Mouse (Mus musculus) forebrain, embryonic 13.5 days (tissue): ENCODE results near the gene Esr1. TPM values are rescaled to one million over a fixed set of nuclear protein-coding genes. Genes with fewer than 3 reads are reported as not detected.
"Not testable (repeated sequence)": the region's sequence is repeated elsewhere in the genome, so short reads cannot be mapped to it uniquely, and the experiment has no call there.

ENCODE experiments used
- ATAC-seq: fragments of 200-750 bp; cut with Nextera tagmentation; 2 replicates; pipeline ENCODE4 v1.8.0; 2017
- H3K27ac ChIP-seq: fragments of 300-500 bp; sonication (generic); 2 replicates; pipeline ENCODE4 v1.5.1; 2015; ENCODE audit warnings: inconsistent platforms, mild to moderate bottlenecking, moderate library complexity
- H3K27me3 ChIP-seq: fragments of 300-500 bp; sonication (generic); 2 replicates; pipeline ENCODE4 v1.6.1; 2015; ENCODE audit warnings: mild to moderate bottlenecking, inconsistent platforms
- H3K36me3 ChIP-seq: fragments of 300-500 bp; sonication (generic); 2 replicates; pipeline ENCODE4 v1.6.1; 2015; ENCODE audit warnings: mild to moderate bottlenecking, inconsistent platforms; ENCODE audit not compliant: poor library complexity, severe bottlenecking
- H3K4me1 ChIP-seq: fragments of 300-500 bp; sonication (generic); 2 replicates; pipeline ENCODE4 v1.6.1; 2015; ENCODE audit warnings: inconsistent platforms
- H3K4me2 ChIP-seq: fragments of 300-500 bp; sonication (generic); 2 replicates; pipeline ENCODE4 v1.6.1; 2015; ENCODE audit warnings: inconsistent platforms, mild to moderate bottlenecking, moderate library complexity
- H3K4me3 ChIP-seq: fragments of 300-500 bp; sonication (generic); 2 replicates; pipeline ENCODE4 v1.5.1; 2015; ENCODE audit warnings: mild to moderate bottlenecking, inconsistent platforms
- H3K9ac ChIP-seq: fragments of 300-500 bp; sonication (generic); 2 replicates; pipeline ENCODE4 v1.6.1; 2015; ENCODE audit warnings: mild to moderate bottlenecking, inconsistent platforms
- H3K9me3 ChIP-seq: fragments of 300-500 bp; sonication (generic); replicated peaks from 2 replicates; pipeline ENCODE4 v1.6.1; 2016; ENCODE audit warnings: inconsistent platforms
- WGBS: fragments of 180-500 bp; shearing (Covaris S2); methylation state at CpG from one replicate; pipeline ENCODE4 v1.1.7; 2015; 5-methylcytosine and 5-hydroxymethylcytosine counted together
- polyA plus RNA-seq: library from polyadenylated mRNA; unstranded; fragments of >200 nt; fragmentation: Nextera tagmentation; extraction: Ambion mirVana; gene quantifications from 2 replicates; pipeline ENCODE4 v1.2.1, GENCODE M21; 2015

The Esr1 gene
- polyA plus RNA-seq, 1 experiment from 2014 or later = not detected

GRCm38 (mm10) chr10:4599591-4599990, 11.8 kb upstream of the Esr1 start:
- no peak overlapping the region for H3K9ac ChIP-seq
- WGBS = 79% methylated on average over 4 of the region's 4 CpGs
- no peak overlapping the region for H3K27ac ChIP-seq
- no peaks in the 10 kb centered on the region for H3K27me3 ChIP-seq
- no peaks in the 10 kb centered on the region for H3K36me3 ChIP-seq
- H3K4me2 ChIP-seq = no peak overlapping the region
- H3K9me3 ChIP-seq = no peaks in the 10 kb centered on the region
- no peaks in the 10 kb centered on the region for H3K4me1 ChIP-seq
- ATAC-seq = no peak
- no peak overlapping the region for H3K4me3 ChIP-seq

DNA sequence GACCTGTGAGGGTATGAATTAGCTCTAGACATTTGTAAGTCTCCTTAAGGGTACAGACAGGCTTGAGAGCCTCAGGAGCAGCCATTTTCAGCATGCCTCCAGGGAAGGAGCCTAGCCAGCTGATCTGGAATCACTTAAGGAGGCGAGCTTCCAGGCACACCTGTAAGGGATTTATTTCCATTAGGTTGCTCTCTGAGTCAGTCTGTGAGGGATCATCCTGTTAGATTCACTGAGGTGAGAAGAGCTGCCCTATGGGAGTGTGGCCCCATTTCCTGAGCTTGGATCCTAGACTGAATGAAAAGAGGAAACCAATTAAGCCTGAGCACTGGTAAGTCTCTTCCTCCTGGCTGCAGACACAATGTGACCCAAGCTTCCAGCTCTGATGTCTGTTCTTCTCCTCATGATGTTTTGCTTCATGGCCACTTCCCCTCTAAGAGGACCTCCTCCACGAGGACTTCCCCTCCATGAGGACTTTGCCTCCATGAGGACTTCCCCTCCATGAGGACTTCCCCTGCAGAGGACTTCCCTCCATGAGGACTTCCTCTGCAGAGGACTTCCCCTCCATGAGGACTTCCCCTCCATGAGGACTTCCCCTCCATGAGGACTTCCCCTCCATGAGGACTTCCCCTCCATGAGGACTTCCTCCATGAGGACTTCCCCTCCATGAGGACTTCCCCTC, 10.5 kb upstream of the Esr1 start:
- H3K36me3 ChIP-seq = no peaks in the 10 kb centered on the region
- H3K4me1 ChIP-seq = no peaks in the 10 kb centered on the region
- H3K4me2 ChIP-seq = no peak overlapping the region
- H3K27ac ChIP-seq = no peak overlapping the region
- no peak overlapping the region for H3K9ac ChIP-seq
- no peaks in the 10 kb centered on the region for H3K27me3 ChIP-seq
- 51% methylated on average over 2 of the region's 2 CpGs for WGBS
- no peak for ATAC-seq
- H3K4me3 ChIP-seq = no peak overlapping the region
- H3K9me3 ChIP-seq = no peaks in the 10 kb centered on the region

DNA sequence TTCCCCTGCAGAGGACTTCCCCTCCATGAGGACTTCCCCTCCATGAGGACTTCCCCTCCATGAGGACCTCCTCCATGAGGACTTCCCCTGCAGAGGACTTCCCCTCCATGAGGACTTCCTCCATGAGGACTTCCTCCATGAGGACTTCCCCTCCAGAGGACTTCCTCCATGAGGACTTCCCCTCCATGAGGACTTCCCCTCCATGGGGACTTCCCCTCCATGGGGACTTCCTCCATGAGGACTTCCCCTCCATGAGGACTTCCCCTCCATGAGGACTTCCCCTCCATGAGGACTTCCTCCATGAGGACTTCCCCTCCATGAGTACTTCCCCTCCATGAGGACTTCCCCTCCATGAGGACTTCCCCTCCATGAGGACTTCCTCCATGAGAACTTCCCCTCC, 9.8 kb upstream of the Esr1 start:
- not testable (repeated sequence) for H3K4me3 ChIP-seq, ATAC-seq

DNA sequence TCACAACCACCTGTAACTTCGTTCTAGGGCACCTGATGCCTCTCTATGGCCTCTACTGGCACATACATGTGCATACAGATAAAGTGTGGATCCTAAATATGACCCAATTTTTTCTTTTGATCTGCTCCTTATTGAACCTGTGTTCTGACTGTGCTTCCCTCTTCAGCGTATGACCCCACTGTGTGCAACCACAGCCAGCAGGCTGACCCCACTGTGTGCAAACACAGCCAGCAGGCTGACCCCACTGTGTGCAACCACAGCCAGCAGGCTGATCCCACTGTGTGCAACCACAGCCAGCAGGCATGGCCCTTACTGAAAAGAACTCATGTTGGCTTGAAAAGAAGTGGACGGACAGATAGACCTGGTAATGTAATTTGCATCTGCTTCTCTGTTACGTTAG, 8.9 kb upstream of the Esr1 start:
- no peak for ATAC-seq
- no peak overlapping the region for H3K4me2 ChIP-seq
- H3K36me3 ChIP-seq = no peaks in the 10 kb centered on the region
- no peak overlapping the region for H3K27ac ChIP-seq
- no peaks in the 10 kb centered on the region for H3K27me3 ChIP-seq
- no peaks in the 10 kb centered on the region for H3K4me1 ChIP-seq
- WGBS = 80% methylated on average over 4 of the region's 4 CpGs
- H3K9ac ChIP-seq = no peak overlapping the region
- H3K4me3 ChIP-seq = no peak overlapping the region
- no peaks in the 10 kb centered on the region for H3K9me3 ChIP-seq

More for the DNA sequence above, 9.8 kb upstream of the Esr1 start:
- H3K9ac ChIP-seq, H3K27me3 ChIP-seq, H3K9me3 ChIP-seq, H3K4me1 ChIP-seq, H3K36me3 ChIP-seq, H3K27ac ChIP-seq, H3K4me2 ChIP-seq: not testable (repeated sequence)

GRCm38 (mm10) chr10:4604527-4605209, 6.7 kb upstream of the Esr1 start:
- Histone ChIP-seq H3K27me3 (no peaks in the 10 kb centered on the region), H3K36me3 (no peaks in the 10 kb centered on the region), H3K4me2 (no peak overlapping the region), H3K4me3 (no peak overlapping the region), H3K4me1 (no peaks in the 10 kb centered on the region), H3K9me3 (no peaks in the 10 kb centered on the region), H3K9ac (no peak overlapping the region), H3K27ac (no peak overlapping the region)
- WGBS = 78% methylated on average over 4 of the region's 4 CpGs
- ATAC-seq = no peak

GRCm38 (mm10) chr10:4610234-4610633, 1.2 kb upstream of the Esr1 start:
- WGBS = 85% methylated on average over 2 of the region's 2 CpGs
- Histone ChIP-seq H3K9ac (no peak overlapping the region), H3K4me3 (no peak overlapping the region), H3K36me3 (no peaks in the 10 kb centered on the region), H3K27me3 (no peaks in the 10 kb centered on the region), H3K27ac (no peak overlapping the region), H3K9me3 (no peaks in the 10 kb centered on the region), H3K4me2 (no peak overlapping the region), H3K4me1 (no peaks in the 10 kb centered on the region)
- ATAC-seq = no peak

DNA sequence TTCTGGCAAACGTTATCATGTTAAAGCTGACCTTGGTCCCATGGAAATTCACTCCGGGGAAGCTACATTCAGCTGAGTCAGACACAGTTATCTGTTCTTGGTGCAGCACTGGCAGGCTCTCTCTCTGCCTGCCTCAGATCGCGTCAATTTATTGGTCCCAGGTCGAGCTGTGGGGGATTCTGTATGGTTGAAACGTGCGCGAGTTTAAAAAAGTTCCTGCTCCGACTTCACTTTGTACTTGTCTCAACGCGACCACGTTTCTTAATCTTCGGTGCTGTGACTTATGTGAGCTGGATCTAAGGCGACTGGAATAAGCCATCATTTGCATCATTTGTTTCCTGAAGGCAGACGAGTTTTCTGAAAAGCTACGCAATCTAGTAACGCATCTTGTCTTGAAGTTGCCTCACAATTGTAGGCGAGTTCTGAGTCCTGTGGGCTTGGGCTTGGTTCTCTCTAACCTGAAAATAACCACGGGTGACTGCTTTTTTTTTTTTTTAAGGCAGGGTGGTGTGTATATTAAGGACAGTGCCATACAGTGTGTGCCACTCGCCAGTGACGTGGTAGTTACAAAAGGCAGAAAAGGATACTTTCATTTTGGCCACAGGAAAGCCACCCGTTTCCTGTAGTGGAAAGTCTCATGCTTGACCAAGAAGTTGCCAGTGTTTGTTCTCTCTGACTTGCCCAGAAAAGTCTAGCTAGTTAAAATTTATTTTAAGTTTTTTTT, 1.1 kb downstream of the Esr1 start:
- H3K9me3 ChIP-seq = no peaks in the 10 kb centered on the region
- 83% methylated on average over 22 of the region's 22 CpGs for WGBS
- no peak overlapping the region for H3K27ac ChIP-seq
- no peaks in the 10 kb centered on the region for H3K36me3 ChIP-seq
- no peak overlapping the region for H3K4me2 ChIP-seq
- no peak overlapping the region for H3K9ac ChIP-seq
- ATAC-seq = no peak
- no peaks in the 10 kb centered on the region for H3K4me1 ChIP-seq
- no peak overlapping the region for H3K4me3 ChIP-seq
- no peaks in the 10 kb centered on the region for H3K27me3 ChIP-seq

DNA sequence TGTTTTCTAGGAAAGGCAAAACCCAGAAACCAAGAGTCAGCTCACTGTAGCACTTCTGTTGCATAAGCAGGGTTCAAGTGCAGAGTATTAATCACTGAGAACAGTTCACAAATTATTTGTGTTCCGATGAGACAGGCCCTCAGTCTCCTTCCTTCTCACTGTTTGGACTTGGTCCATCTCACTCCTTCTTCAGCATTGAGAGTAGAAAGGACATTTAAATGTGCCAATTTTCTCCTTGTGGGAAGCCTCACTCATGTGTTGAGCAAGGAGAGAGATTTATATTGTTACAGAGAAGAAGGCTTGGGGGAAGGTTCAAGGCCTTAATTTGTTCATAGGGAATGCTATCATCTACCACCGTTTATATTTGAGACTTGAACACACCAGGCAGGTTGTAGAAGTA, 6.6 kb downstream of the Esr1 start:
- no peak overlapping the region for H3K4me3 ChIP-seq
- H3K9ac ChIP-seq = no peak overlapping the region
- no peaks in the 10 kb centered on the region for H3K27me3 ChIP-seq
- H3K9me3 ChIP-seq = no peaks in the 10 kb centered on the region
- no peak overlapping the region for H3K4me2 ChIP-seq
- no peaks in the 10 kb centered on the region for H3K4me1 ChIP-seq
- WGBS = 90% methylated on average over 2 of the region's 2 CpGs
- H3K36me3 ChIP-seq = no peaks in the 10 kb centered on the region
- no peak overlapping the region for H3K27ac ChIP-seq
- ATAC-seq = no peak

DNA sequence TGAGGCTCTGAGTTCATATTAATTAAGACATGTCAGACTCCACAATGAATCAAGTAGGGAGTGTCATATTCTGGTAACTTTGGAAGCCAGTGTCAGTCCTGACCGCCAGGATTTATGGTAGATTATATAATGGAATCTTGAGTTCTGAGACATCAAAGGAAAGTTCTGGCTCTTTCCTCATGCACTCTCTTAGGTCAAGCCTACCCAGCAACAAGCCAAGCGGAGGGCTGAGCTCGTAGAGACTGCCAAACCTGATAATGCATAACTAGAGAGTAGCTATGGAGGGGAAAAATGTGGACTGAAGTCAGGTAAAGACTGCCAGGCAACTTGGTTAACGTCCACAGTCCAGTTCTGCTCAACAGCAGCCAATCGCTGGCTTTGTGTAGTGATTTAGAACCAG, 7.3 kb downstream of the Esr1 start:
- H3K4me2 ChIP-seq = no peak overlapping the region
- H3K9ac ChIP-seq = no peak overlapping the region
- no peak overlapping the region for H3K27ac ChIP-seq
- H3K27me3 ChIP-seq = no peaks in the 10 kb centered on the region
- no peaks in the 10 kb centered on the region for H3K9me3 ChIP-seq
- 85% methylated on average over 5 of the region's 5 CpGs for WGBS
- no peaks in the 10 kb centered on the region for H3K36me3 ChIP-seq
- ATAC-seq = no peak
- no peak overlapping the region for H3K4me3 ChIP-seq
- no peaks in the 10 kb centered on the region for H3K4me1 ChIP-seq

DNA sequence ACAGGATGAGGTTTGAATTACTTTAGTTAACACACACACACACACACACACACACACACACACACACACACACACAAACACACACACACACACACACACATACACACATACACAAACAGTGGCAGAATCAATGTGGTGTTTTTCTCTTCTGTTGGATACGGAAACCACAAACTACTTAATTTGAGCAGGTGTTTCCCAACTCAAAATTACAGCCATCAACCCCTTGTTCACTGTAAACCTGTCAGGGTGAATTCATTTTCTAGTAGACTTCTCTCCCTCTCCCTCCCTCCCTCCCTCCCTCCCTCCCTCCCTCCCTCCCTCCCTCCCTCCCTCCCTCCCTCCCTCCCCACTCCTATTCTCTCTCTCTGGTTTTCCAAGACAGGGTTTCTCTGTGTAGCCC, 8.0 kb downstream of the Esr1 start:
- not testable (repeated sequence) for H3K36me3 ChIP-seq, H3K4me2 ChIP-seq, H3K4me3 ChIP-seq, H3K27ac ChIP-seq, ATAC-seq, H3K27me3 ChIP-seq, H3K4me1 ChIP-seq, H3K9me3 ChIP-seq, H3K9ac ChIP-seq
- 94% methylated on average over 1 of the region's 1 CpGs for WGBS

- H3K27ac ChIP-seq = no peak overlapping the region
- WGBS = 81% methylated on average over 24 of the region's 24 CpGs
Measured at GRCm38 (mm10) chr10:4620596-4621504, 9.5 kb downstream of the Esr1 start.

DNA sequence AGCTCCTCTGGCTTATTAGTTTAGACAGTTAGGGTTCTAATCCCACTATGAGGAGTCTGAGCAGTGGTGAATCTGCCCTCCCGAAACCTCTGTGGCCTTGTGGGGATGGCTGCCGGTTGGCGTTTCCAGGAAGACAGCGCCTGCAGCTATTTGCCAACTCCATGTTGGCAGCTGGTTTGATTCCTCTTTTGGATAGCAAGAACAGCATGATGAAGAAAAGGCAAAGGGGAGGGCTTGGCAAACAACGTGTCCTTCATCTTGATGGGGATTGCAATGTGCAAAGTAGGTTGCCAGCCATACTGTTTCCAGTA, 10.1 kb downstream of the Esr1 start:
- H3K36me3 ChIP-seq = no peaks in the 10 kb centered on the region
- 90% methylated on average over 5 of the region's 5 CpGs for WGBS
- ATAC-seq = no peak
- no peak overlapping the region for H3K4me3 ChIP-seq
- H3K4me2 ChIP-seq = no peak overlapping the region
- H3K9ac ChIP-seq = no peak overlapping the region
- no peaks in the 10 kb centered on the region for H3K4me1 ChIP-seq
- H3K27ac ChIP-seq = no peak overlapping the region
- H3K27me3 ChIP-seq = no peaks in the 10 kb centered on the region
- H3K9me3 ChIP-seq = no peaks in the 10 kb centered on the region

More at GRCm38 (mm10) chr10:4620596-4621504, 9.5 kb downstream of the Esr1 start:
- no peaks in the 10 kb centered on the region for H3K27me3 ChIP-seq
- no peaks in the 10 kb centered on the region for H3K4me1 ChIP-seq
- no peak for ATAC-seq
- no peaks in the 10 kb centered on the region for H3K9me3 ChIP-seq
- no peaks in the 10 kb centered on the region for H3K36me3 ChIP-seq
- no peak overlapping the region for H3K4me3 ChIP-seq
- H3K9ac ChIP-seq = no peak overlapping the region
- H3K4me2 ChIP-seq = no peak overlapping the region
